Mouse (Mus musculus) cerebellum, adult 2 months (tissue): Measurements from ENCODE around the gene Slc39a13.

ENCODE experiments used
- CTCF ChIP-seq: fragments of 200-500 bp; IDR thresholded peaks from 2 replicates; pipeline ENCODE4 v1.5.1; 2011; ENCODE audit warnings: low read depth, mild to moderate bottlenecking, control low read depth, low read length, moderate library complexity, borderline replicate concordance; ENCODE audit not compliant: insufficient read depth
- POLR2A ChIP-seq: fragments of 200-500 bp; IDR thresholded peaks from 2 replicates; pipeline ENCODE4 v1.6.1; 2011; ENCODE audit warnings: low read length, control low read depth, borderline replicate concordance; ENCODE audit not compliant: insufficient read depth

- TF ChIP-seq CTCF (no peak), POLR2A (no peak)
These were observed 48.4 kb upstream of the Slc39a13 start for GRCm38 (mm10) chr2:91118647-91119046.
